Mouse (Mus musculus) spleen, adult 2 months (tissue): ENCODE measurements around the gene Nrp2.

Source experiments
- CTCF ChIP-seq: fragments of 200-500 bp; IDR thresholded peaks from 2 replicates; pipeline ENCODE4 v1.5.1; 2011; ENCODE audit warnings: mild to moderate bottlenecking, inconsistent platforms; ENCODE audit not compliant: insufficient read depth, insufficient read length, insufficient replicate concordance; ENCODE audit errors: extremely low read depth
- POLR2A ChIP-seq: fragments of 200-500 bp; IDR thresholded peaks from 2 replicates; pipeline ENCODE4 v1.6.1; 2011; ENCODE audit warnings: low read depth, low read length, inconsistent platforms

DNA sequence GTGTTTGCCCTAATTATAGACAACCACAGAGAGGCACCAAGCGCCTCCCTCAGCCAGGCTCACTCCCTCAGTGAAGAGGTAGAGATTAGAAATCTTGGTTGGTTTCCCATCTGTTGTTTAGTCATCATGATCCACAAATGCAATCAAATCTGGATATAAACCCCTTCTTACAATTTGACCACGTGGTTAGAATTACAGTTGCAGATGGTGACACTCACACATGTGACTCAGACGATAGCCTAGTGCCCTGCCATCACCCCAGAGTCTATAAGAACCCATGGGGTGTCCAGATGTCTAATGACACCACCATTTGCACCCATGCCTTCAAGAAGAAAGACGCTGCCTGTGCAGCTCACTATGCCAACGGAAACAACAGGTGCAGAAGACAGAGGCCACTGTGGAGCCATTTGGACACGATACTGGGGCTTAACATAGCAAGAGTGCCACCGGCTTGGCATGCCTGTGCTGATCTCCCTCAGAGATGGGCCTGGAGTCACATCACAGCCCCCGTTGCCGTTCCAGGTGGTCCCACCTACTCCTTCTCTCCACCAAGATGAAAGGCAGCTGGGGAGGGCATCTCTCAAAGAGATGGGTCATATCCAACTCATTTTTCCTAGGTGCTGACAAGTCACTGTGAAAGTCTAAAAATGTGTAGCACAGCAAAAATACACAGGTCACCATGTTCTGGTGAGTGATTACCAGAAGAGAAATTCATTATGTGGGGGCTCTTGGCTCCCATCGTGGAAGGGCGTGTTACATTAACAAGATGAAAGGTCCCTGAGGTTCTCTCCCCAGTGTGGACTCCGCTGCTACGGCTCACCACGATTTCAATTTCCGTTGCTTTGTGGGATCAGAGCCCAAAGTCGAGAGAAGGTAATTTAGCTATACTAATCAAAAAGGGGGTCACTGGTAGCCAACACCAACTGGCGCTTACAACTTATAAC is 123.0 kb downstream of the Nrp2 start:
- TF ChIP-seq CTCF: no peak
- no peak for TF ChIP-seq POLR2A
